Mouse (Mus musculus) right cerebral cortex, postnatal 36 days (tissue): Measurements from ENCODE around the gene Col27a1.
A peak's percentile ranks its signal among the peaks of the same experiment; 100 is the strongest.

Experiments used
- DNase-seq, 2 experiments: peaks; one replicate each; pipeline ENCODE4 v3.0.0; 2022; ENCODE audit warnings: low spot score in 2 of 2, mixed read lengths in 1 of 2

Gene Col27a1

DNA sequence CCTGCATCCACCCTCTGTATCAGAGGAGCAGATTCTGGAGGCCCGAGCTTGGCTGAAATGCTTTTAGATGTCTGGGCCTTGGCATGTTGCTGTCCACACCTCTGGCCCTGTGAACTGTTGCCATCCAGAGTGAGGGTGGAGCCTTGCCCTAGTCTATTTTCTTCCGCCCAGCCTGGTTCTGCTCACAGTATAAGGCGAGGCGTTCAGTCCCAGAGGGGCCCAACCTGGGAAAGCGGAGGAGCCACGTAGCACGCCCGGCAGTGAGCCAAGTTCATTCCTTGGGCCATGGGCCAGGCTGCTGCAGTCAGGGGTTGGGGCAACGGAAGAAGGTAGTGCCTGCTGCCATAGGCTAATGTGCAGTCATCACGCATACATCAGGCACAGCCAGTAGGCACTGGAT, 46.7 kb downstream of the Col27a1 start:
- no peak for DNase-seq

DNA sequence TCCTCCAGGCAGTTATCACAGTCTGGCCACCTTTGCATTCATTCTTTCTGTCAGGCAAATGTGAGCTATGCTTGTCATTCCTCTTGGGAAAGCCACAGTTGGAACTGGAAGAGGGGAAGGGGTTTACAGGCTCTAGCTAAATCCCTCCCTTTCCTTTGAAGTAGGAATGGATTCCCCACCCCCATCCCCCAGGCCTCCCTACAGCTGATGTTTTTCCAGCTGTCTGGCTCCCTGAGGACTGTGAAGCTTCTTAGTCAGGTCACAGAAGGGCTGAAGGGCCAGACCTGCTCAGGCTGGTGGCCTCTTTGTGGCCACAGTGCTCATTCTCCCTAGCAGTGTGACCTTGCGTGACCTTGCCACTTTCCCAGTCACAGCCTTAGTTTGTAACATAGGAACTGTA, 49.1 kb downstream of the Col27a1 start:
- no peak for DNase-seq

GRCm38 (mm10) chr4:63266276-63266675, 52.5 kb downstream of the Col27a1 start:
- no peak for DNase-seq

GRCm38 (mm10) chr4:63267121-63267520, 53.3 kb downstream of the Col27a1 start:
- DNase-seq = no peak

DNA sequence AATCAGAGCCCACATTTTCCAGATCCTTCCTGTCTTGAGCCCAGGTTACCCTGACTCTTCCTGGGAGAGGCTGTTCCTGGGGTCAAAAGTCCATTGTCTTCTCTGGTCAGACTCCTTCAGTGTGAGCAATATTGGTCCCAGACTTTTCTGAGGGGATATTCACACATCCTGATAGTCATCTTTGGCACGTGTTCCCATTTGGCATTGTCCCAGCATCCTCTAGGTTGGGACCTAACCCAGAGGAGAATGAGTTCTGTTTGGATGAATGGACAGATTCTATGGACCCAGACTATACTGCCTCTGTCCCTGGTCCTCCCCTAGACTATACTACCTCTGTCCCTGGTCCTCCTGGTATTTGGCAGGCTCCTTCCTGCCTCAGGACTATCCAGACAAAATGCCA, 53.8 kb downstream of the Col27a1 start:
- no peak for DNase-seq

GRCm38 (mm10) chr4:63268777-63269176, 55.0 kb downstream of the Col27a1 start:
- DNase-seq = no peak

DNA sequence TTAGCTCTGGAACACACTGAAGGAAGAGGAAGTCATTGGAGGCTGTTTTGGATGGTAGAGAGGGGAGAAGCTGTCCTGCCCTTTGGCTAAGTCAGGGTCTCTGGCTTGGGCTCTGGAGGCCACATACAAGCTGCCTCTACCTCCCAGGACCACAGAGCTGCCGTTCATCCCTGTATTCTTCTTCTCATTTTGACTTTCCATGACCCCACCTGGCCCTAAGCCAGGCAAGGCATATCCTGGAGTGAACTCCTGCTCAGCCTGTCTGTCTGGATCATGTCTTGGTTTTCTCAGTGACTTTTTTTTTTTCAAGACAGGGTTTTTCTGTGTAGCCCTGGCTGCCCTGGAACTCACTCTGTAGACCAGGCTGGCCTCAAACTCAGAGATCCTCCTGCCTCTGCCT, 60.7 kb downstream of the Col27a1 start:
- no peak for DNase-seq

- no peak for DNase-seq
Observed at GRCm38 (mm10) chr4:63275251-63275650, 61.4 kb downstream of the Col27a1 start.

- DNase-seq = no peak
Observed at GRCm38 (mm10) chr4:63276571-63276970, 62.8 kb downstream of the Col27a1 start.

- no peak for DNase-seq
Observed at GRCm38 (mm10) chr4:63278821-63279220, 65.0 kb downstream of the Col27a1 start.

- no peak for DNase-seq
Observed at GRCm38 (mm10) chr4:63281694-63282093, 67.9 kb downstream of the Col27a1 start.

- no peak for DNase-seq
Observed at GRCm38 (mm10) chr4:63283319-63283718, 69.5 kb downstream of the Col27a1 start.

GRCm38 (mm10) chr4:63286034-63286433, 72.2 kb downstream of the Col27a1 start:
- DNase-seq = no peak

GRCm38 (mm10) chr4:63288497-63288896, 74.7 kb downstream of the Col27a1 start:
- DNase-seq = no peak

DNA sequence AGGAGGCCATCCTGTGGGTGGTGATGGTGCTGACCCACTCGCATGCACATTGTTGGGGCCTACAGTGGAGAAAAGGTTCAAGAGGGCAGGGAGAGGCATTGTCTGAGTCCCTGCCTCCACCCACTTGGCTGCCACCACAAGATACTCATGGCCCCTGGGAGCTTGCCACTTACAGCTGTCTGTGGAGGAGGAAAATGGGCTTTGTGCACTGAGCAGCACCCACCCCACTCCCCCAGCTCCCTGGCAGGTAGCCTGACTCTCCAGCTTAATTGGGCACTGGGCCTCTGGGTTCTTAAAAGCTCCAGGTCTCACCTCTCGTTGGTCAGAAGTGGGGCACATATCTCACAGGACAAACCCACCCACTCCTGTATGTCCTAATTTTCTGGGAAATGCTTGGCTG, 76.3 kb downstream of the Col27a1 start:
- peak in 1 of 2 experiments; percentile 27 for DNase-seq

- DNase-seq = peak; percentile 88 to 92
Observed at GRCm38 (mm10) chr4:63291075-63291474, 77.3 kb downstream of the Col27a1 start.

DNA sequence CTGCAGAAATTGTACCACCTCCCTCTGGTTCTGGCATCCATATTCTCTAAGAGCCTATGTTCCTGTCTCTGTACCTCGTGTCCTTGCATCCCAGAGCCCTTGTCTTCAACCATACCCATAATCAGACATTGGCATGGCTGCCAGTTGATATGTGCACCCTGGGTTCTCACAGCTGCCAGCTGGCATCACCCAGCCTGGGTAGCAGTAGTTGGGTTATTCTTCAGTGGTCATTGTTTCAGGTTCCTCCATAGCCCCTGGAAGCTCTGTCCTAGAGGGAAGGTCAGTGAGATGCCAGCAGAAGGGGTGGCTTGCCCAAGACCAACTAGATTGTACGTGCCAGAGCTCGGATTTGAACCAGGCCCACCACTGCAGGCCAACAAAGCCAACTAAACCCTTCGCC, 77.9 kb downstream of the Col27a1 start:
- DNase-seq = no peak

DNA sequence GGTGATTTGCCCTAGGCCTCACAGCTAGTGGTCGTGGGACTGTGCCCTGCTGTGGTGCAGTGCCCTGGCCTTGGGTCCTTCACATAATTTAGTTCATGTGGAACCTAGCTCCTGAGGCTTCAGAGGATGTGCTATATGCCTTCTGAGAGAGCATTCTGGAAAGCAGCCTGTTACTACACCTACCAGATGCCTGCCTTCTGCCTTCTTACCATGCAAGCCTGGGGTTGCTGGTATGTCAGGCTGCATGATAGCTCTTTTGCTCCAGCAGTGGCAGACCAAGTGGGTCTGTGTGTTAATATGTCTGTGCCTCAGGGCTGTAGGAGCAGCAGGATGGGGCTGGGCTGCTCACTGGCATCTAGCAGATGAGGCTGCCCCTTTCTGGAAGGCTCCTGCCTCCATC, 81.8 kb downstream of the Col27a1 start:
- no peak for DNase-seq

- no peak for DNase-seq
Observed at GRCm38 (mm10) chr4:63296263-63296662, 82.5 kb downstream of the Col27a1 start.

DNA sequence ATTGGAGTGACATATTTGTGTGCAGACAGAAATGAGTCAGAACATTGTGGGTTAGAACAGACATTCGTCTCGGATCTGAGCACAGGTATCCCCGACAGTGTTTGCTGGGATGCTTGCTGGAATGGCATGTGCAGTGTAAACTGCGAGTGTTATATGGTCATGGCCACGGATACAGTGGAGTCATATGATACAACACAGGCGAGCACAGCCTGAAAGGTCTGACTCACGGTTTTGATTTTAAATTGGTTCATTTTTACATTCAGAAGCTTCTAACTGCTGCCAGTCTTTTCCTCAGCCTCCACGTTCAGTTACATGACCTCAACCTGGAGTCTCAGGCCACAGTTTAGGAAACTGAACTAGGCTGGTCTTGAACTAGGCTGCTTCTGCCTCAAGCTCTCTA, 83.1 kb downstream of the Col27a1 start:
- no peak for DNase-seq

DNA sequence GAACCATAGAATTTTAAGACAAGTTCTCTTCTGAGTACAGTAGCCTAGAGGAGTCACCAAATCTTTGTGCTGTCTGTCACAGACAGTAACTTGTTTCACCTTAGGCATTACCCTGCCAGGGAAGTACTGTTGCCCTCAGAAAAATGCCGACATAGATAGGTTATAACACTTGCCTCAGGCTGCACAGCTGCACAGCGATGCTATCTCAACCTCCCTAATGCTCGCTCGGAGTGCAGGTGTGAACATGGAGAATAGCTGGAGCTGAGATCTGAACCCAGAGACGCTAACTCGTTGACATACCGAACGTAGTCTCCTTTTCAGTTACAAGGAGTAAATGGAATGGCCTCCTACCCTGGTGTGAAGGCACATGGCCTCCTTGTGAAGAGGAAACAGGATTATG, 84.4 kb downstream of the Col27a1 start:
- no peak for DNase-seq

DNA sequence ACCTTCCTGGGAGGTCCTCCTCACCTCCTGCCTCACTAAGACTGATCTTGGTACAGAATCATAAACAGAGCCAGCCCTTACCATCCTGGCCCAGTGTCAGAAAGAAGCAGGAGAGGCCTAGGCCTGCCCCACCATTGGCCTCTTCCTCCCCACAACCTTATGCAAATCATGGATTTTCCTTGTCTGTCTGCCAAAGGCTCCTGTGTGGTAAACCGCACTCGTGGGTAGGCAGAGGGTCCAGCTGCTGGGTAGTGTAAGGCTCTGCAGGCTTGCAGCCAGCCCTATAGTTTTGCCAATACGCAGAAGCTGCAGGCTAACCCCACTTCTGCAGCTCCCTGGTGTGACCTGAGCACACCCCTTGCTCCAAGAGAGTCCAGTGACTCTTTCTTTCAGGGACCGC, 88.8 kb downstream of the Col27a1 start:
- DNase-seq = no peak

DNA sequence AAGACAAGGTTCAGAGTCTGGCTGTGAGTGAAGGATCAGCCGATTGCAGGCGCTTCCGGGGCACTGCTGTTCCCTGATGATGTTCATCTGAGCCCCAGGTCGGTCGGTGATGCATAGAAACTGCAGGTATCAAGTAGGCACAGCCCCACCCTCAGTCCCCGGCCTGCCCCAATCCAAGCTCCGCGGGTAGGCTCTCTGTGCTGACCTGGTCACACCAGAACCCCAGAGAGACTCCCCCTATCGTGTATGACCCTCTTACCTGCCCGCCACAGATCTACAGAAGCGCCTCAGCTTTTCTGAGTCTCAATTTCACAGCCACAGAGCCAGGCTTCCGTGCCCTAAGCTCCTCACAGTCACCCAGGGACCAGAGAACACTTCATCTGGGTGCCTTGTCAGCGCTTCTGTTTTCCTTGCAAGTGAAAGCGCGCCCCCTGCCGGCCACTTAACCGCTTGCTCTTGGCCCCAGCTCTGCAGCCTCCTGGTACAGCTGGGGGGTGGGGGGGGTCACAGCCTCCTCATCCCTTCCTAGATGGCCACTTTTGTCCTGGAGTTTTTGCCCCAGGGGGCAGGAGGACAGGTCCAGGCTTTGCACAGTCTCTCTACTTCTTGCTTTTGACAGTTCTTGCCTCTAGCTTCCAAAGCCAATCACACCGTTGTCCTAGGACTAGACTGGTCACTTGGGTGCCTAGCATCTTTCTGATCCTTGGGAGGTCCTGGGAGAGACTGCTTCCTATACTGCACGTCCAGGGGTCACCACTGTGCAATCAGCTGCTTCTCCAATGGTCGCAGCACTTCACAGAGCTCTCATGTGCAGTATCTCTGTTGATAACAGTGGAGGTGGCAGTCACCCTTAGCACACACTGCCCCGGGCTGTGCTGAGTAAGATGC, 93.6 kb downstream of the Col27a1 start:
- DNase-seq = peak; percentile 78 to 86

GRCm38 (mm10) chr4:63308316-63308715, 94.5 kb downstream of the Col27a1 start:
- no peak for DNase-seq
